In the genomic region with DNA sequence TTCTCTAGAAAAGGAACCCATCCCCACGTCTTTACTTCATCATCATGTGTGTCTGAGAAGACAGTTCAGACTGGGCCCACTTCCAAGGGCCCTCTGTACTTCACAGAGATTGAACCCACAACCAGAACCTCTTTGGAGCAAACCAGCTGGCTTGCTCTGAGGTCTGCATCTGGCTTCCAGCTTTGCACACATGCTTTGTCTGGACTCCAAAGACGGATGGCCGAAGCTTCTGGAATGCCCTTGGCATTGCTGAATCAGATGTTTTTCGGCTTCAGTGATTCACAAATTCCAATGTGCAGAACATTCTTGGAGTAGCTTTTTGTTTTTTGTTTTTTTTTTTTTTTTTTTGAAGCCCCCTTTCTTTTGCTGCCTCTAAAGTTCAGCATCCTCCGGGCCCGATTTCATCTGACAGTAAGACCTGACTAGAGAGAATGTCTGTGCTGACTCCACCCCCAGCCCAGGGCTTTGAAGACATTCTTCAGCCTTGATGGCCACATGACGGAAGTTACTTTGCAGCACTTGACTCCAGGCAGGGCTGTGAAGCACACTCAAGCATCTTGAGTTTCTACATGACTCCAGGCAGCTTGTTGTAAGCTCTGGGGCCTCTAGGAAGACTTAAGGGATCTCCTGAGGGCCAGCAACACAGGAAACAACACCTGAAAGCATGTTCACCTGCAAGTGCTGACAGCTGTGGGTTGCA, we compare ENCODE assay signal across 12 mouse cellular contexts.
DNase-seq lines count a peak whose midpoint lies in the region; ATAC-seq and TF ChIP-seq lines count a peak whose summit lies in the region.
"Had no signal": no experiment of that assay in that cellular context is flagged by ENCODE, and none has a peak within 500 bp of the region (broad histone marks: within the 10 kb centered on the region; RNA-seq: fewer than 3 reads in every experiment).

No protein-coding gene starts in this region.

- no peak overlapping the region for H3K9ac ChIP-seq in embryonic facial prominence, embryonic 14.5 days (ENCODE audit: low read depth, low read length)
- H3K9ac ChIP-seq in midbrain, embryonic 11.5 days (ENCODE audit: low read length) = no peak overlapping the region
- no peak overlapping the region for H3K9ac ChIP-seq in midbrain, embryonic 14.5 days (replicated peaks; ENCODE audit: low read length)
- H3K9ac ChIP-seq: hindbrain, embryonic 13.5 days; liver, embryonic 14.5 days had no signal

- 45% methylated on average over 7 of the region's 7 CpGs for WGBS in embryonic facial prominence, embryonic 14.5 days
- whole genome bisulfite sequencing in embryonic facial prominence, embryonic 10.5 days = 80% methylated on average over 7 of the region's 7 CpGs
- 78% methylated on average over 7 of the region's 7 CpGs for WGBS in midbrain, embryonic 11.5 days
- WGBS in midbrain, embryonic 14.5 days = 88% methylated on average over 7 of the region's 7 CpGs
- 45% methylated on average over 7 of the region's 7 CpGs for WGBS in lung, adult 2 months

- H3K4me3 ChIP-seq in embryonic facial prominence, embryonic 14.5 days (ENCODE audit: low read depth, low read length) = no peak overlapping the region
- H3K4me3 ChIP-seq in embryonic facial prominence, embryonic 10.5 days = no peak overlapping the region
- no peak overlapping the region for H3K4me3 ChIP-seq in midbrain, embryonic 11.5 days (ENCODE audit: low read depth, low read length)
- H3K4me3 ChIP-seq in midbrain, embryonic 14.5 days (replicated peaks; ENCODE audit: low read depth, low read length) = no peak overlapping the region
- no peak overlapping the region for H3K4me3 ChIP-seq in lung, adult 2 months (replicated peaks; ENCODE audit: extremely low read depth, low read depth, low read length)
- H3K4me3 ChIP-seq: hindbrain, embryonic 13.5 days had no signal

- no peaks in the 10 kb centered on the region for H3K9me3 ChIP-seq in embryonic facial prominence, embryonic 14.5 days (ENCODE audit: control insufficient read depth, low read length)
- H3K9me3 ChIP-seq in embryonic facial prominence, embryonic 10.5 days = no peaks in the 10 kb centered on the region
- H3K9me3 ChIP-seq in midbrain, embryonic 11.5 days (ENCODE audit: control insufficient read depth, low read length) = 0 out of 2 replicates have a peak, but pooled peaks cover 3% of the 10 kb centered on the region
- H3K9me3 ChIP-seq in midbrain, embryonic 14.5 days (ENCODE audit: control insufficient read depth, low read length) = no peaks in the 10 kb centered on the region
- H3K9me3 ChIP-seq: hindbrain, embryonic 13.5 days had no signal

- no peak for TF ChIP-seq POLR2A in lung, adult 2 months (IDR thresholded peaks at IDR 0.05; ENCODE audit: borderline replicate concordance, extremely low read depth, low read depth, low read length)

- 0 out of 2 replicates have a peak, but pooled peaks cover 7% of the 10 kb centered on the region for H3K36me3 ChIP-seq in embryonic facial prominence, embryonic 14.5 days (ENCODE audit: control insufficient read depth, insufficient read depth, low read length)
- no peaks in the 10 kb centered on the region for H3K36me3 ChIP-seq in embryonic facial prominence, embryonic 10.5 days (replicated peaks)
- H3K36me3 ChIP-seq in midbrain, embryonic 11.5 days (ENCODE audit: control insufficient read depth, insufficient read depth, low read length) = no peaks in the 10 kb centered on the region
- H3K36me3 ChIP-seq in midbrain, embryonic 14.5 days (ENCODE audit: control insufficient read depth, insufficient read depth, low read length) = no peaks in the 10 kb centered on the region

- DNase-seq in embryonic facial prominence, embryonic 14.5 days (ENCODE audit: low spot score) = peak; percentile 71
- DNase-seq in embryonic facial prominence, embryonic 10.5 days (ENCODE audit: low spot score) = no peak
- peak; percentile 79 for DNase-seq in midbrain, embryonic 11.5 days (ENCODE audit: low spot score, missing footprints)
- no peak for DNase-seq in midbrain, embryonic 14.5 days
- DNase-seq in lung, adult 2 months = peak; percentile 43
- DNase-seq in thymus, postnatal 36 days = no peak
- no peak for DNase-seq in thymus, adult 18-20 months
- DNase-seq: kidney, adult 11 months; layer of hippocampus, adult 9-11 months; right cerebral cortex, postnatal 14 days had no signal

- H3K27me3 ChIP-seq in embryonic facial prominence, embryonic 14.5 days (replicated peaks; ENCODE audit: control insufficient read depth, insufficient read depth, low read length) = no peaks in the 10 kb centered on the region
- no peaks in the 10 kb centered on the region for H3K27me3 ChIP-seq in embryonic facial prominence, embryonic 10.5 days (replicated peaks; ENCODE audit: low read depth, poor library complexity, severe bottlenecking)
- H3K27me3 ChIP-seq in midbrain, embryonic 11.5 days (ENCODE audit: control insufficient read depth, insufficient read depth, low read length) = no peaks in the 10 kb centered on the region
- H3K27me3 ChIP-seq in midbrain, embryonic 14.5 days (ENCODE audit: control insufficient read depth, insufficient read depth, low read length) = no peaks in the 10 kb centered on the region
- H3K27me3 ChIP-seq: hindbrain, embryonic 13.5 days had no signal

- no peak overlapping the region for H3K4me2 ChIP-seq in embryonic facial prominence, embryonic 14.5 days (ENCODE audit: low read depth, low read length)
- no peak overlapping the region for H3K4me2 ChIP-seq in midbrain, embryonic 11.5 days
- no peak overlapping the region for H3K4me2 ChIP-seq in midbrain, embryonic 14.5 days (ENCODE audit: low read length)
- H3K4me2 ChIP-seq: hindbrain, embryonic 13.5 days had no signal

- no peak for TF ChIP-seq CTCF in lung, adult 2 months (IDR thresholded peaks at IDR 0.05; ENCODE audit: insufficient read depth, low read length)

- no peaks in the 10 kb centered on the region for H3K4me1 ChIP-seq in embryonic facial prominence, embryonic 14.5 days (ENCODE audit: control insufficient read depth, insufficient read depth, low read length)
- H3K4me1 ChIP-seq in embryonic facial prominence, embryonic 10.5 days = no peaks in the 10 kb centered on the region
- H3K4me1 ChIP-seq in midbrain, embryonic 11.5 days (ENCODE audit: control insufficient read depth, insufficient read depth, low read length) = no peaks in the 10 kb centered on the region
- no peaks in the 10 kb centered on the region for H3K4me1 ChIP-seq in midbrain, embryonic 14.5 days (ENCODE audit: control insufficient read depth, insufficient read depth, low read length)
- no peaks in the 10 kb centered on the region for H3K4me1 ChIP-seq in lung, adult 2 months (ENCODE audit: control insufficient read depth, insufficient read depth, low read length)
- H3K4me1 ChIP-seq: hindbrain, embryonic 13.5 days had no signal

- ATAC-seq in embryonic facial prominence, embryonic 14.5 days (ENCODE audit: low read depth) = no peak
- no peak for ATAC-seq in midbrain, embryonic 11.5 days (ENCODE audit: low FRiP score)
- no peak for ATAC-seq in midbrain, embryonic 14.5 days (ENCODE audit: low FRiP score, low TSS enrichment)

- no peak overlapping the region for H3K27ac ChIP-seq in embryonic facial prominence, embryonic 14.5 days (replicated peaks; ENCODE audit: low read depth, low read length)
- H3K27ac ChIP-seq in embryonic facial prominence, embryonic 10.5 days (replicated peaks) = no peak overlapping the region
- H3K27ac ChIP-seq in midbrain, embryonic 11.5 days (ENCODE audit: low read depth, low read length) = no peak overlapping the region
- no peak overlapping the region for H3K27ac ChIP-seq in midbrain, embryonic 14.5 days (replicated peaks; ENCODE audit: low read depth, low read length)
- H3K27ac ChIP-seq: hindbrain, embryonic 13.5 days; liver, embryonic 14.5 days had no signal

Comparison
In these comparisons a context has a peak if more than half of its experiments do, and no peak if none do; other contexts are left out.
1. DNase-seq: peak in embryonic facial prominence, embryonic 14.5 days (single experiment), midbrain, embryonic 11.5 days (single experiment) and lung, adult 2 months (single experiment); none in embryonic facial prominence, embryonic 10.5 days (single experiment), midbrain, embryonic 14.5 days (single experiment), thymus, postnatal 36 days (0 of 2) and thymus, adult 18-20 months (0 of 2).